Mouse (Mus musculus) gastrocnemius, postnatal 36 days (tissue): ENCODE measurements at regions not wholly inside any gene's neighbourhood (a gene's known extent, or its start where the extent isn't known, plus 50 kb on each side); places are given as distances from the start of the nearest gene placed in this dataset.
A peak's percentile ranks its signal among the peaks of the same experiment; 100 is the strongest.

ENCODE experiments used
- DNase-seq, 2 experiments: peaks; one replicate each; pipeline ENCODE4 v3.0.0; 2022
- intact Hi-C: fragments of 180-260 bp; cut with DNase I; formaldehyde crosslinking; loops from one replicate; pipeline ENCODE4 v1.15.1; 2025

- intact Hi-C loops = no loop called here
- DNase-seq = no peak
These were observed 60.7 kb downstream of the Ifng start for GRCm38 (mm10) chr10:118501571-118501970.

GRCm38 (mm10) chr10:118504811-118505210, 64.0 kb downstream of the Ifng start:
- no peak for DNase-seq
- intact Hi-C loops = no loop called here

- intact Hi-C loops = no loop called here
- DNase-seq = no peak
These were observed 65.3 kb downstream of the Ifng start for GRCm38 (mm10) chr10:118506154-118506553.

GRCm38 (mm10) chr10:118507630-118508029, 66.8 kb downstream of the Ifng start:
- intact Hi-C loops = no loop called here

GRCm38 (mm10) chr10:118516839-118517238, 76.0 kb downstream of the Ifng start:
- DNase-seq = no peak
- intact Hi-C loops = no loop called here

More at GRCm38 (mm10) chr10:118507630-118508029, 66.8 kb downstream of the Ifng start:
- DNase-seq = no peak

- intact Hi-C loops = no loop called here
- DNase-seq = no peak
These were observed 77.1 kb downstream of the Ifng start for GRCm38 (mm10) chr10:118517995-118518394.

- no peak for DNase-seq
- intact Hi-C loops = no loop called here
These were observed 105.1 kb downstream of the Ifng start for GRCm38 (mm10) chr10:118545966-118546365.

- no peak for DNase-seq
- intact Hi-C loops = no loop called here
These were observed 109.4 kb downstream of the Ifng start for GRCm38 (mm10) chr10:118550201-118550600.

- DNase-seq = no peak
- intact Hi-C loops = no loop called here
These were observed 118.0 kb downstream of the Ifng start for GRCm38 (mm10) chr10:118558848-118559247.

- DNase-seq = no peak
- intact Hi-C loops = no loop called here
These were observed 123.2 kb downstream of the Ifng start for GRCm38 (mm10) chr10:118564041-118564440.

- intact Hi-C loops = no loop called here
- DNase-seq = no peak
These were observed 123.9 kb downstream of the Ifng start for GRCm38 (mm10) chr10:118564528-118565268.

GRCm38 (mm10) chr10:118568617-118569016, 127.8 kb downstream of the Ifng start:
- no peak for DNase-seq
- intact Hi-C loops = no loop called here

GRCm38 (mm10) chr10:118569424-118569823, 128.6 kb downstream of the Ifng start:
- DNase-seq = no peak

GRCm38 (mm10) chr10:118573247-118573646, 132.4 kb downstream of the Ifng start:
- intact Hi-C loops = no loop called here
- DNase-seq = no peak

More at GRCm38 (mm10) chr10:118569424-118569823, 128.6 kb downstream of the Ifng start:
- intact Hi-C loops = no loop called here

GRCm38 (mm10) chr10:118575570-118575969, 134.7 kb downstream of the Ifng start:
- intact Hi-C loops = no loop called here
- DNase-seq = no peak

GRCm38 (mm10) chr10:118581376-118581775, 140.5 kb downstream of the Ifng start:
- intact Hi-C loops = no loop called here
- DNase-seq = no peak

GRCm38 (mm10) chr10:118585821-118586220, 145.0 kb downstream of the Ifng start:
- intact Hi-C loops = no loop called here
- DNase-seq = no peak

- intact Hi-C loops = no loop called here
- no peak for DNase-seq
These were observed 147.4 kb downstream of the Ifng start for GRCm38 (mm10) chr10:118588198-118588597.

- intact Hi-C loops = loop anchor here (2.0 to 10.0 kb wide), 3 partner anchors 122 to 486 kb away; no protein-coding TSS in a partner anchor
- peak; percentile 58 to 78 for DNase-seq
These were observed 152.0 kb downstream of the Ifng start for GRCm38 (mm10) chr10:118592648-118593368.

- intact Hi-C loops = loop anchor here (10.0 kb wide), 1 partner anchor 119 kb away; no protein-coding TSS in a partner anchor
- no peak for DNase-seq
These were observed 155.4 kb downstream of the Ifng start for GRCm38 (mm10) chr10:118596206-118596605.

GRCm38 (mm10) chr10:118598497-118598896, 157.7 kb downstream of the Ifng start:
- intact Hi-C loops = loop anchor here (10.0 kb wide), 1 partner anchor 116 kb away; no protein-coding TSS in a partner anchor
- no peak for DNase-seq

- no peak for DNase-seq
- intact Hi-C loops = loop anchor here (10.0 kb wide), 1 partner anchor 116 kb away; no protein-coding TSS in a partner anchor
These were observed 158.4 kb downstream of the Ifng start for GRCm38 (mm10) chr10:118599197-118599596.
